Mouse (Mus musculus) midbrain, embryonic 11.5 days (tissue): ENCODE measurements at regions not wholly inside any gene's neighbourhood (a gene's known extent, or its start where the extent isn't known, plus 50 kb on each side); places are given as distances from the start of the nearest gene placed in this dataset.

ENCODE experiments used
- ATAC-seq: fragments of 200-750 bp; cut with Nextera tagmentation; 2 replicates; pipeline ENCODE4 v1.8.0; 2017; ENCODE audit warnings: moderate TSS enrichment, moderate library complexity; ENCODE audit not compliant: low FRiP score
- DNase-seq: peaks from one replicate; pipeline ENCODE4 v3.0.0; 2015; ENCODE audit warnings: low spot score; ENCODE audit errors: missing footprints
- H3K27ac ChIP-seq: fragments of 300-500 bp; sonication (generic); 2 replicates; pipeline ENCODE4 v1.5.1; 2014; ENCODE audit warnings: low read depth, low read length
- H3K27me3 ChIP-seq: fragments of 300-500 bp; sonication (generic); 2 replicates; pipeline ENCODE4 v1.6.1; 2014; ENCODE audit warnings: mild to moderate bottlenecking, low read length, moderate library complexity, mixed read lengths; ENCODE audit not compliant: control insufficient read depth, insufficient read depth
- H3K36me3 ChIP-seq: fragments of 300-500 bp; sonication (generic); 2 replicates; pipeline ENCODE4 v1.6.1; 2014; ENCODE audit warnings: mild to moderate bottlenecking, low read length, moderate library complexity, mixed read lengths; ENCODE audit not compliant: control insufficient read depth, insufficient read depth
- H3K4me1 ChIP-seq: fragments of 300-500 bp; sonication (generic); 2 replicates; pipeline ENCODE4 v1.6.1; 2014; ENCODE audit warnings: low read length; ENCODE audit not compliant: control insufficient read depth, insufficient read depth
- H3K4me2 ChIP-seq: fragments of 300-500 bp; sonication (generic); 2 replicates; pipeline ENCODE4 v1.6.1; 2014; ENCODE audit warnings: mild to moderate bottlenecking, moderate library complexity
- H3K4me3 ChIP-seq: fragments of 300-500 bp; sonication (generic); 2 replicates; pipeline ENCODE4 v1.5.1; 2014; ENCODE audit warnings: low read depth, low read length
- H3K9ac ChIP-seq: fragments of 300-500 bp; sonication (generic); 2 replicates; pipeline ENCODE4 v1.6.1; 2014; ENCODE audit warnings: low read length
- H3K9me3 ChIP-seq: fragments of 300-500 bp; sonication (generic); 2 replicates; pipeline ENCODE4 v1.6.1; 2016; ENCODE audit warnings: low read length; ENCODE audit not compliant: control insufficient read depth
- WGBS: fragments of 180-500 bp; shearing (Covaris S2); extraction: QIAGEN DNeasy Blood & Tissue Kit; methylation state at CpG from one replicate; pipeline ENCODE4 v1.1.7; 2014; 5-methylcytosine and 5-hydroxymethylcytosine counted together

GRCm38 (mm10) chr6:61103459-61104234 is 76.5 kb upstream of the Ccser1 start:
- WGBS = 70% methylated on average over 4 of the region's 4 CpGs
- Histone ChIP-seq H3K27ac (no peak overlapping the region), H3K9me3 (no peaks in the 10 kb centered on the region), H3K27me3 (no peaks in the 10 kb centered on the region), H3K4me1 (no peaks in the 10 kb centered on the region), H3K4me3 (no peak overlapping the region), H3K36me3 (no peaks in the 10 kb centered on the region), H3K9ac (no peak overlapping the region), H3K4me2 (no peak overlapping the region)
- DNase-seq = no peak
- no peak for ATAC-seq

GRCm38 (mm10) chr6:61115250-61115649 is 64.9 kb upstream of the Ccser1 start:
- H3K4me3 ChIP-seq = no peak overlapping the region
- H3K36me3 ChIP-seq = no peaks in the 10 kb centered on the region
- no peak for ATAC-seq
- H3K27ac ChIP-seq = no peak overlapping the region
- no peak overlapping the region for H3K4me2 ChIP-seq
- DNase-seq = no peak
- H3K4me1 ChIP-seq = no peaks in the 10 kb centered on the region; the same call in 1 of the 2 replicates
- no peaks in the 10 kb centered on the region for H3K9me3 ChIP-seq
- no peaks in the 10 kb centered on the region for H3K27me3 ChIP-seq
- H3K9ac ChIP-seq = no peak overlapping the region
- WGBS = 83% methylated on average over 1 of the region's 1 CpGs

- DNase-seq = no peak
- Histone ChIP-seq H3K4me2 (no peak overlapping the region), H3K4me3 (no peak overlapping the region), H3K4me1 (no peaks in the 10 kb centered on the region), H3K36me3 (no peaks in the 10 kb centered on the region), H3K9me3 (no peaks in the 10 kb centered on the region), H3K27me3 (no peaks in the 10 kb centered on the region), H3K9ac (no peak overlapping the region), H3K27ac (no peak overlapping the region)
- ATAC-seq = no peak
- 80% methylated on average over 2 of the region's 2 CpGs for WGBS
Measured at GRCm38 (mm10) chr6:61119590-61119989, 60.5 kb upstream of the Ccser1 start.

GRCm38 (mm10) chr6:61125431-61125830 is 54.7 kb upstream of the Ccser1 start:
- H3K9me3 ChIP-seq = no peaks in the 10 kb centered on the region
- no peaks in the 10 kb centered on the region for H3K36me3 ChIP-seq
- H3K27ac ChIP-seq = no peak overlapping the region
- no peak overlapping the region for H3K4me3 ChIP-seq
- H3K9ac ChIP-seq = no peak overlapping the region
- no peak overlapping the region for H3K4me2 ChIP-seq
- WGBS = 83% methylated on average over 3 of the region's 3 CpGs
- H3K4me1 ChIP-seq = no peaks in the 10 kb centered on the region
- no peak for DNase-seq
- ATAC-seq = no peak
- H3K27me3 ChIP-seq = no peaks in the 10 kb centered on the region

- no peak for DNase-seq
- no peaks in the 10 kb centered on the region for H3K27me3 ChIP-seq
- ATAC-seq = no peak
Measured at GRCm38 (mm10) chr6:61127238-61127637, 52.9 kb upstream of the Ccser1 start.

GRCm38 (mm10) chr6:61128211-61128610 is 51.9 kb upstream of the Ccser1 start:
- Histone ChIP-seq H3K9me3 (no peaks in the 10 kb centered on the region), H3K27me3 (no peaks in the 10 kb centered on the region), H3K36me3 (no peaks in the 10 kb centered on the region), H3K27ac (no peak overlapping the region), H3K4me2 (no peak overlapping the region), H3K9ac (no peak overlapping the region), H3K4me1 (no peaks in the 10 kb centered on the region), H3K4me3 (no peak overlapping the region)
- no peak for ATAC-seq
- WGBS = 74% methylated on average over 1 of the region's 1 CpGs
- DNase-seq = no peak

More at GRCm38 (mm10) chr6:61127238-61127637, 52.9 kb upstream of the Ccser1 start:
- Histone ChIP-seq H3K27ac (no peak overlapping the region), H3K4me2 (no peak overlapping the region), H3K9me3 (no peaks in the 10 kb centered on the region), H3K4me3 (no peak overlapping the region), H3K36me3 (no peaks in the 10 kb centered on the region), H3K4me1 (no peaks in the 10 kb centered on the region), H3K9ac (no peak overlapping the region)
- 38% methylated on average over 1 of the region's 1 CpGs for WGBS
